Mouse (Mus musculus) lung, adult 2 months (tissue): ENCODE measurements around the gene Polr2h.

Experiments used
- CTCF ChIP-seq: fragments of 200-500 bp; IDR thresholded peaks from 2 replicates; pipeline ENCODE4 v1.5.1; 2011; ENCODE audit warnings: mild to moderate bottlenecking, low read length, control low read depth; ENCODE audit not compliant: insufficient read depth
- POLR2A ChIP-seq: fragments of 200-500 bp; IDR thresholded peaks from 2 replicates; pipeline ENCODE4 v1.6.1; 2011; ENCODE audit warnings: low read depth, mild to moderate bottlenecking, control low read depth, low read length, borderline replicate concordance; ENCODE audit errors: extremely low read depth

GRCm38 (mm10) chr16:20739845-20740244 lies 22.4 kb downstream of the Polr2h start:
- TF ChIP-seq POLR2A: no peak
- no peak for TF ChIP-seq CTCF
